Mouse (Mus musculus): Measurements from ENCODE around the gene Rab7b.

DNA sequence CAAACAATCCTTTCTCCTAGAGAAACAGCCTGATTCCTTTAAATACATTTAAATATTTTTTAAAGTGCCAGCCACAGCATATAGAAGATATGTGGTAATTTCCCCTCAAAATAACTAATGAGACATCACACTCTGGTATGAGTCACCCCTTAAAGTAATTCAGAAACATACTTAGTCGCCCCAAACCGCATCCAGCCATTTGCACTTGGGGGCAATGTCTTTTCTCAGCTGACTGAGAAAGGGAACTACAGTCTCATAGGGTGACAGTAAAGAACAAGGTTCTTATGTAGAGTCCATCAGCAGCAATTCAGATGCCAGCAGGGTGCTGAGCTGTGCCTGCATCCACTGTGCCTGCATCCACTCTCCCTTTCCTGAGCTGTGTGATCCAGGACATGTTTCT lies 15.0 kb downstream of the Rab7b start:
- no peak for TF ChIP-seq CTCF (IDR thresholded peaks at IDR 0.05; ENCODE audit: low read depth, low read length)
- no peak for TF ChIP-seq POLR2A (IDR thresholded peaks at IDR 0.05; ENCODE audit: borderline replicate concordance, low read depth, low read length)
